Mouse (Mus musculus) layer of hippocampus, postnatal 14 days (tissue): ENCODE measurements at regions not wholly inside any gene's neighbourhood (a gene's known extent, or its start where the extent isn't known, plus 50 kb on each side); places are given as distances from the start of the nearest gene placed in this dataset.

Experiments
- DNase-seq, 2 experiments: peaks; one replicate each; pipeline ENCODE4 v3.0.0; 2021 to 2022; ENCODE audit warnings: low spot score in 2 of 2, mixed read lengths in 1 of 2

DNA sequence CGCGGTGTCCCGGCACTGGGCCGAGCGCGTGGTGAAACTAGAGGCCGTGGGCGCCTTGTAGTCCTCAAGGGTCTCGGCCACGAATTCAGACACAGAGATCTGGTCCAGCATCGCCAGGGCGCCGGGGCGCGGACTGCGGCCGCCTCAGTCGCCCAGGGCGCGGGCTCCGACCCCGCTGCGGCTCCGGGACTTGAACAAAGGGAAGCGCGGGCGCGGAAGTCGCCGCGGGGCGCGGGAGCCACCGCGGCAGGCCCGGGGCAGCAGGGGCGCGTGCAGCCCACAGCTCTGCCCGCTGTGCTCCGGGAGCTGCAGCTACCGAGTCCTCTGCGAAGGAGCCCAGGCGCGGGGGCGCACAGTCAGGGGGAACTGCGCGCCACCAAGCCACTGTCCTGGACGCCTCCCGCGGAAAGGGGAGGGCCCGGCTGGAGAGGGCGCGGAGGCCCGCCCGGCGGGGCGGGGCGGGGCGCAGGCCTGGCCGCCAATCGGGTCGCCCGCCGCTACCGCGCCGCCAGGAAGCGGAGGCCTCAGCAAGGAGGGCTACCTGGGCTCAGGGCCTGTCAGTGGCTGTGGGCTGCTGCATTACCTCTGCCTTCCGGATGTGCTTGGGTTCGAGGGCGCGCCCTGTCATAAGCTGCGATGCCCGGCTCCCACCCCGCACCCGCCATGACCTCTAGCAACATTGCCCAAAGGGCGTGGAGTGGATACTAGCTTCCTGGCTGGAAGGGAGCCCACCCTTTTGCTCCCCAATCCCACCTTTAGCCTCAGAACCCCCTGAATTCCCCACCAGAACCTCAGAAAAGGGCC lies 155.2 kb upstream of the 9030624G23Rik start:
- peak in 1 of 2 experiments; percentile 19 for DNase-seq
